Mouse (Mus musculus): ENCODE results near the gene Gm20909.
"Not testable (repeated sequence)": the region's sequence is repeated elsewhere in the genome, so short reads cannot be mapped to it uniquely, and the experiment has no call there.

Gm20909 gene

GRCm38 (mm10) chrY:21164270-21164669 lies at the start of gene Gm20909:
TSS of gene Gm20909 (plus strand) at chrY:21164570.
- ATAC-seq (ENCODE audit: insufficient number of reproducible peaks, low FRiP score, low TSS enrichment) = not testable (repeated sequence)

Data from cerebellum, adult (tissue).